Mouse (Mus musculus): ENCODE measurements around the gene Picalm. TPM values are rescaled to one million over a fixed set of nuclear protein-coding genes. Genes with fewer than 3 reads are reported as not detected.

The Picalm gene
- polyA plus RNA-seq, 1 experiment from 2014 or later: 30.6 TPM

- Histone ChIP-seq H3K4me1 (ENCODE audit: insufficient read depth) (peaks cover 55% of the 10 kb centered on the region), H3K36me3 (replicated peaks; ENCODE audit: insufficient read depth, low read length) (peaks cover 6% of the 10 kb centered on the region), H3K27me3 (ENCODE audit: insufficient read depth, low read length) (no peaks in the 10 kb centered on the region), H3K9me3 (ENCODE audit: low read length) (no peaks in the 10 kb centered on the region), H3K9ac (replicated peaks) (peak overlapping the region; percentile 52), H3K4me3 (ENCODE audit: low read depth, low read length) (peak overlapping the region; percentile 24), H3K27ac (ENCODE audit: low read depth) (peak overlapping the region; percentile 92), H3K4me2 (ENCODE audit: low read depth, low read length) (peak overlapping the region; percentile 63)
- WGBS (ENCODE audit: insufficient replicate concordance): 4% methylated on average over 1 of the region's 1 CpGs
- DNase-seq: no peak
- TF ChIP-seq CTCF (IDR thresholded peaks at IDR 0.05; ENCODE audit: low read depth) (no peak), EP300 (IDR thresholded peaks at IDR 0.05; ENCODE audit: low read depth) (peak; percentile 91)
- peak; percentile 89 for ATAC-seq
These were observed 16.3 kb downstream of the Picalm start for GRCm38 (mm10) chr7:90146321-90146720.

GRCm38 (mm10) chr7:90148023-90148422 lies 18.0 kb downstream of the Picalm start:
- WGBS (ENCODE audit: insufficient replicate concordance): 19% methylated on average over 2 of the region's 2 CpGs
- Histone ChIP-seq H3K4me3 (ENCODE audit: low read depth, low read length) (no peak overlapping the region; the same call in 1 of the 2 replicates), H3K4me1 (ENCODE audit: insufficient read depth) (peaks cover 45% of the 10 kb centered on the region), H3K9me3 (ENCODE audit: low read length) (no peaks in the 10 kb centered on the region), H3K36me3 (replicated peaks; ENCODE audit: insufficient read depth, low read length) (peaks cover 13% of the 10 kb centered on the region), H3K27me3 (ENCODE audit: insufficient read depth, low read length) (no peaks in the 10 kb centered on the region), H3K4me2 (ENCODE audit: low read depth, low read length) (peak overlapping the region; percentile 69), H3K9ac (replicated peaks) (no peak overlapping the region), H3K27ac (ENCODE audit: low read depth) (peak overlapping the region; percentile 58)
- TF ChIP-seq CTCF (IDR thresholded peaks at IDR 0.05; ENCODE audit: low read depth): no peak
- 0 out of 2 replicates have a peak, but pooled peaks have one; percentile 14 for TF ChIP-seq EP300 (IDR thresholded peaks at IDR 0.05; ENCODE audit: low read depth)
- no peak for DNase-seq
- ATAC-seq: no peak

GRCm38 (mm10) chr7:90148516-90148915 lies 18.5 kb downstream of the Picalm start:
- Histone ChIP-seq H3K9me3 (ENCODE audit: low read length) (no peaks in the 10 kb centered on the region), H3K4me2 (ENCODE audit: low read depth, low read length) (peak overlapping the region; percentile 69; the same call in 1 of the 2 replicates), H3K27me3 (ENCODE audit: insufficient read depth, low read length) (no peaks in the 10 kb centered on the region), H3K4me1 (ENCODE audit: insufficient read depth) (peaks cover 41% of the 10 kb centered on the region), H3K36me3 (replicated peaks; ENCODE audit: insufficient read depth, low read length) (peaks cover 13% of the 10 kb centered on the region), H3K9ac (replicated peaks) (no peak overlapping the region), H3K4me3 (ENCODE audit: low read depth, low read length) (no peak overlapping the region), H3K27ac (ENCODE audit: low read depth) (0 out of 2 replicates have a peak overlapping the region, but pooled peaks have one; percentile 58)
- 49% methylated on average over 1 of the region's 1 CpGs for WGBS (ENCODE audit: insufficient replicate concordance)
- no peak for DNase-seq
- TF ChIP-seq CTCF (IDR thresholded peaks at IDR 0.05; ENCODE audit: low read depth) (no peak), EP300 (IDR thresholded peaks at IDR 0.05; ENCODE audit: low read depth) (no peak)
- ATAC-seq: no peak

GRCm38 (mm10) chr7:90150311-90150710 lies 20.3 kb downstream of the Picalm start:
- 46% methylated on average over 2 of the region's 2 CpGs for WGBS (ENCODE audit: insufficient replicate concordance)

GRCm38 (mm10) chr7:90158034-90158433 lies 28.0 kb downstream of the Picalm start:
- H3K9ac ChIP-seq (replicated peaks): no peak overlapping the region
- H3K4me3 ChIP-seq (ENCODE audit: low read depth, low read length): no peak overlapping the region
- no peak overlapping the region for H3K27ac ChIP-seq (ENCODE audit: low read depth)
- no peak for TF ChIP-seq EP300 (IDR thresholded peaks at IDR 0.05; ENCODE audit: low read depth)
- TF ChIP-seq CTCF (IDR thresholded peaks at IDR 0.05; ENCODE audit: low read depth): no peak
- peak; percentile 30; the same call in 1 of the 2 replicates for ATAC-seq
- H3K9me3 ChIP-seq (ENCODE audit: low read length): no peaks in the 10 kb centered on the region
- 77% methylated on average over 2 of the region's 2 CpGs for WGBS (ENCODE audit: insufficient replicate concordance)
- H3K27me3 ChIP-seq (ENCODE audit: insufficient read depth, low read length): no peaks in the 10 kb centered on the region
- H3K36me3 ChIP-seq (replicated peaks; ENCODE audit: insufficient read depth, low read length): peaks cover 41% of the 10 kb centered on the region
- no peak for DNase-seq
- no peak overlapping the region for H3K4me2 ChIP-seq (ENCODE audit: low read depth, low read length)
- H3K4me1 ChIP-seq (ENCODE audit: insufficient read depth): 0 out of 2 replicates have a peak, but pooled peaks cover 4% of the 10 kb centered on the region

More at GRCm38 (mm10) chr7:90150311-90150710, 20.3 kb downstream of the Picalm start:
- H3K4me1 ChIP-seq (ENCODE audit: insufficient read depth): peaks cover 33% of the 10 kb centered on the region
- DNase-seq (peak; percentile 70), ATAC-seq (peak; percentile 34; the same call in 1 of the 2 replicates)
- H3K4me3 ChIP-seq (ENCODE audit: low read depth, low read length): no peak overlapping the region
- H3K9ac ChIP-seq (replicated peaks): no peak overlapping the region
- no peak overlapping the region for H3K27ac ChIP-seq (ENCODE audit: low read depth)
- H3K27me3 ChIP-seq (ENCODE audit: insufficient read depth, low read length): no peaks in the 10 kb centered on the region
- H3K9me3 ChIP-seq (ENCODE audit: low read length): no peaks in the 10 kb centered on the region
- TF ChIP-seq CTCF (IDR thresholded peaks at IDR 0.05; ENCODE audit: low read depth) (peak; percentile 87), EP300 (IDR thresholded peaks at IDR 0.05; ENCODE audit: low read depth) (no peak)
- no peak overlapping the region for H3K4me2 ChIP-seq (ENCODE audit: low read depth, low read length)
- H3K36me3 ChIP-seq (replicated peaks; ENCODE audit: insufficient read depth, low read length): peaks cover 17% of the 10 kb centered on the region

- 76% methylated on average over 5 of the region's 5 CpGs for WGBS (ENCODE audit: insufficient replicate concordance)
These were observed 30.6 kb downstream of the Picalm start for GRCm38 (mm10) chr7:90160598-90160997.

More at GRCm38 (mm10) chr7:90160598-90160997, 30.6 kb downstream of the Picalm start:
- Histone ChIP-seq H3K9me3 (ENCODE audit: low read length) (no peaks in the 10 kb centered on the region), H3K27ac (ENCODE audit: low read depth) (no peak overlapping the region), H3K36me3 (replicated peaks; ENCODE audit: insufficient read depth, low read length) (peaks cover 54% of the 10 kb centered on the region), H3K9ac (replicated peaks) (no peak overlapping the region), H3K4me3 (ENCODE audit: low read depth, low read length) (no peak overlapping the region), H3K27me3 (ENCODE audit: insufficient read depth, low read length) (no peaks in the 10 kb centered on the region), H3K4me2 (ENCODE audit: low read depth, low read length) (no peak overlapping the region), H3K4me1 (ENCODE audit: insufficient read depth) (0 out of 2 replicates have a peak, but pooled peaks cover 4% of the 10 kb centered on the region)
- ATAC-seq (no peak), DNase-seq (no peak)
- TF ChIP-seq CTCF (IDR thresholded peaks at IDR 0.05; ENCODE audit: low read depth) (no peak), EP300 (IDR thresholded peaks at IDR 0.05; ENCODE audit: low read depth) (no peak)
